Mouse (Mus musculus) limb, embryonic 12.5 days (tissue): ENCODE results near the gene Ugt1a9. TPM values are rescaled to one million over a fixed set of nuclear protein-coding genes. Genes with fewer than 3 reads are reported as not detected.
"Not testable (repeated sequence)": the region's sequence is repeated elsewhere in the genome, so short reads cannot be mapped to it uniquely, and the experiment has no call there.

Experiments used
- ATAC-seq: fragments of 200-750 bp; cut with Nextera tagmentation; 2 replicates; pipeline ENCODE4 v1.8.0; 2017; ENCODE audit warnings: low read depth, moderate TSS enrichment; ENCODE audit not compliant: insufficient number of reproducible peaks, insufficient read depth, low FRiP score, low TSS enrichment
- H3K27ac ChIP-seq: fragments of 300-500 bp; sonication (generic); 2 replicates; pipeline ENCODE4 v1.5.1; 2016; ENCODE audit warnings: mild to moderate bottlenecking, moderate library complexity
- H3K27me3 ChIP-seq: fragments of 300-500 bp; sonication (generic); 2 replicates; pipeline ENCODE4 v1.6.1; 2016; ENCODE audit warnings: mild to moderate bottlenecking, moderate library complexity
- H3K36me3 ChIP-seq: fragments of 300-500 bp; sonication (generic); 2 replicates; pipeline ENCODE4 v1.6.1; 2016; ENCODE audit warnings: mild to moderate bottlenecking, moderate library complexity
- H3K4me1 ChIP-seq: fragments of 300-500 bp; sonication (generic); replicated peaks from 2 replicates; pipeline ENCODE4 v1.6.1; 2016
- H3K4me2 ChIP-seq: fragments of 300-500 bp; sonication (generic); 2 replicates; pipeline ENCODE4 v1.6.1; 2016; ENCODE audit warnings: mild to moderate bottlenecking, moderate library complexity
- H3K4me3 ChIP-seq: fragments of 300-500 bp; sonication (generic); replicated peaks from 2 replicates; pipeline ENCODE4 v1.5.1; 2016; ENCODE audit warnings: mild to moderate bottlenecking
- H3K9ac ChIP-seq: fragments of 300-500 bp; sonication (generic); replicated peaks from 2 replicates; pipeline ENCODE4 v1.6.1; 2016; ENCODE audit warnings: mild to moderate bottlenecking, moderate library complexity
- H3K9me3 ChIP-seq: fragments of 300-500 bp; sonication (generic); 2 replicates; pipeline ENCODE4 v1.6.1; 2016; ENCODE audit warnings: mild to moderate bottlenecking, moderate library complexity
- WGBS: fragments of 180-500 bp; shearing (Covaris S2); methylation state at CpG from one replicate; pipeline ENCODE4 v1.1.7; 2016; 5-methylcytosine and 5-hydroxymethylcytosine counted together
- polyA plus RNA-seq: library from polyadenylated mRNA; unstranded; fragments of >200 nt; fragmentation: Nextera tagmentation; extraction: Ambion mirVana; gene quantifications from 2 replicates; pipeline ENCODE4 v1.2.1, GENCODE M21; 2016

Ugt1a9 gene
- polyA plus RNA-seq, 1 experiment from 2014 or later = not detected

DNA sequence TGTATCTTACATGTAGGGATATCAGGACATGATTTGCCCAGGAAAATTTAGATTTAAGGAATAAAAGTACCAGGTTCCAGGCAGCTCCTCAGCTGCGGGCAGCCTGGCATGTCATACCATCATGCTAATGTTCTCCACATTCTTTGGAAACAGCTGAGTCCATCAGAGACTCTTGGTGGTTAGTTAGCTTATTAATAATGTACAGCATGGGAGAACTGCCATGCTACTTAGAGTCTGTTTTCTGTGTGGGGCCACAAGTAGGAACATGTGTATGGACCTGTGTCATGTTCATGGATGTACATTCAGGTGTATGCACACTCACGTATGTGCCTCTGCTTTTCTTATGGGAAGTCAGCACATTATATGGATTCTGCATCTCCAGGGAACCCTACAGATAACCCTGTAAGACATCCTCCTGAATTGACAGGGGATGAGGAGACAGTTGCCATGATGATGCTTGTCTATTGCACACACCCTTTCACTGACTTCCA is 143.9 kb downstream of the Ugt1a9 start:
- Histone ChIP-seq H3K9ac (no peak overlapping the region), H3K4me3 (no peak overlapping the region), H3K27me3 (no peaks in the 10 kb centered on the region), H3K27ac (no peak overlapping the region), H3K36me3 (no peaks in the 10 kb centered on the region), H3K4me1 (no peaks in the 10 kb centered on the region), H3K9me3 (peaks cover 62% of the 10 kb centered on the region), H3K4me2 (no peak overlapping the region)
- ATAC-seq = no peak
- WGBS = 83% methylated on average over 2 of the region's 2 CpGs

DNA sequence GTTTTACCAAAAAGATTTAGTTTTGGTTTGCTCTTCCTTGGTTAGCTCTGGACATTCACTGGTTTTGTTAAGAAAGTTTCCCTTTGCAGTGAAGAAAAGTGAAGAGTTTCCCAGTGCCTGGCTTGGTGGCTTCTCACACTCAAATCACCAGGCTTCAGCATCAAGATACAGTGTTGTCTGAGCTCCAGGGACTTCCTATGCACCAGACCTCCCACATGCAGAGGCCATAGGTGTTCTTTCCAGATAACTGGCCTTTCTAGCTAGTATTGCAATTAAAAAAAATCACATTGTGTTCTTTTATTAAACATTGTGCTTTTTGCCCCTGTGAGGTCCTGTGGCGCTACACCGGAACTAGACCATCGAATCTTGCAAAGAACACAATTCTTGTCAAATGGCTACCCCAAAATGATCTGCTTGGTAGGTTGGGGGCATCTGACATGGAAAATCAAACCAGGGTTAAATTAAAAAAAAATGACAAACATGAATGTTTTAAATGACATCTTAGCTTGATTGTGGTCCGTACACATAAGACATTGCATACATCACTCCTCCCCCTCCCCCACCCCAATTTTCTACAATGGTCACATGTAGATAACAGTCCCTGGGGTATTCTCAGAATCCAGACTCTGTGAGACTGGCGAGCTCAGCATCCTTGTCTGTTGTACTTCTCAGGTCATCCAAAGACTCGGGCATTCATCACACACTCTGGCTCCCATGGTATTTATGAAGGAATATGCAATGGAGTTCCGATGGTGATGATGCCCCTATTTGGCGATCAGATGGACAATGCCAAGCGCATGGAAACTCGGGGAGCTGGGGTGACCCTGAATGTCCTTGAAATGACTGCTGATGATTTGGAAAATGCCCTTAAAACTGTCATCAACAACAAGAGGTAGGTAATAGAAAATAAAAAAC is 145.1 kb downstream of the Ugt1a9 start:
- no peak for ATAC-seq
- no peak overlapping the region for H3K4me2 ChIP-seq
- peaks cover 62% of the 10 kb centered on the region for H3K9me3 ChIP-seq
- 73% methylated on average over 10 of the region's 10 CpGs for WGBS
- no peak overlapping the region for H3K4me3 ChIP-seq
- no peak overlapping the region for H3K9ac ChIP-seq
- H3K27ac ChIP-seq = no peak overlapping the region
- H3K36me3 ChIP-seq = no peaks in the 10 kb centered on the region
- H3K27me3 ChIP-seq = no peaks in the 10 kb centered on the region
- H3K4me1 ChIP-seq = no peaks in the 10 kb centered on the region

DNA sequence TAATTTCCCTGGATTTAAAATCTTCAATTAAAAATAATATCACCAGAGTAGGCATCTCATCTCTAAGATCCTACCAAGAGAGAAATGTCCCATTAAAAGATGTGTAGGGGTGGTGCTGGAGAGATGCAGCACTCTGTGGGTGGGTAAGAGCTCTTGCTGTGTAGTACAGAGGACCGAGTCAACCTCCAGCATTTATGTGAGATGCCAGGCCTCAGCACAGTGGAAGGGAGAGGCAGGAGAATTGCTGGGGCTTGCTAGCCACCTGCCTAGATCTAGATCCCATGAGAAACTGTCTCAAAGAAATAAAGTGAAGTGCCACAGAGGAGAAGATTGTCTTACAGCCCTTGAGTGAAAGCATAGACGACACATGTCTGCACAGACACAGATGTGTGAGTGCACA is 146.0 kb downstream of the Ugt1a9 start:
- Histone ChIP-seq H3K36me3 (no peaks in the 10 kb centered on the region), H3K9me3 (peaks cover 58% of the 10 kb centered on the region), H3K27ac (no peak overlapping the region), H3K4me2 (no peak overlapping the region), H3K4me1 (no peaks in the 10 kb centered on the region), H3K9ac (no peak overlapping the region), H3K27me3 (no peaks in the 10 kb centered on the region), H3K4me3 (no peak overlapping the region)
- 56% methylated on average over 2 of the region's 2 CpGs for WGBS
- ATAC-seq = no peak

DNA sequence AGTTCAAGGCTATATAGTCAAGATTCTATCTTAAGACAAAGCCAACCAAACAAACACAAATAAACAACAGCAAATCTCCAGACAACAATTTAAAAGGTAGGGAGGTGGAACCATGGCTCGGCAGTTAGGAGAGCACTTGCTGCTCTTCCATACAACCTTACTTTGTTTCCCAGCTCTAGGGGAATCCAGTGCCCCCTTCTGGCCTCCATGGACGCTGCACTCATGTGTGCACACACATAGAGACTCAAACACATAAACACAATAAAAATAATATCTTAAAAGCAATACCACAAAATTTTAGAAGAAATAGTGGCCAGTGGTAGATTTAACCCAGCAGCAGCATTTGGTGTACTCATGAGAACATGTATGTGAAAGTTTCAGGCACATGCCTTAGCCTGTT is 146.5 kb downstream of the Ugt1a9 start:
- H3K9ac ChIP-seq = no peak overlapping the region
- no peaks in the 10 kb centered on the region for H3K36me3 ChIP-seq
- H3K9me3 ChIP-seq = peaks cover 52% of the 10 kb centered on the region
- ATAC-seq = no peak
- H3K27me3 ChIP-seq = no peaks in the 10 kb centered on the region
- 60% methylated on average over 2 of the region's 2 CpGs for WGBS
- no peaks in the 10 kb centered on the region for H3K4me1 ChIP-seq
- H3K4me2 ChIP-seq = no peak overlapping the region
- H3K4me3 ChIP-seq = no peak overlapping the region
- no peak overlapping the region for H3K27ac ChIP-seq

DNA sequence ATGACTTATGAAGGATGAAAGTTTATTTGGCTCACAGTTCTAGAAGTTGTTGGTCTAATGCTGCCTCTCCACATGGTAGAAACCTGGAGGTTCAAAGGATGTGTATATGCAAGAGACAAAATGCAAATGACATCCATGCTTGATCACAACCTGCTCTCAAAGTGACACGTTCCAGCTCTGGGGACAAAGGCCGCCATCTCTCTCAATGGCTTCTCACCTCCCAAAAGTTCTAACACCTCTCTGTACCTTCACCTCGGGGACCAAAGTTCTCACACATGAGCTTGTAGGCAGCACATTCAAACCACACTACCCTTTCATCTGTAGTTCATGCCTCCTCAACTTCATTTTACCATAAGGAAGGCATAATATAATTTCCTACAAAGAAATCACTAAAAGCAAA is 147.0 kb downstream of the Ugt1a9 start:
- H3K9ac ChIP-seq = no peak overlapping the region
- WGBS = 39% methylated on average over 3 of the region's 3 CpGs

DNA sequence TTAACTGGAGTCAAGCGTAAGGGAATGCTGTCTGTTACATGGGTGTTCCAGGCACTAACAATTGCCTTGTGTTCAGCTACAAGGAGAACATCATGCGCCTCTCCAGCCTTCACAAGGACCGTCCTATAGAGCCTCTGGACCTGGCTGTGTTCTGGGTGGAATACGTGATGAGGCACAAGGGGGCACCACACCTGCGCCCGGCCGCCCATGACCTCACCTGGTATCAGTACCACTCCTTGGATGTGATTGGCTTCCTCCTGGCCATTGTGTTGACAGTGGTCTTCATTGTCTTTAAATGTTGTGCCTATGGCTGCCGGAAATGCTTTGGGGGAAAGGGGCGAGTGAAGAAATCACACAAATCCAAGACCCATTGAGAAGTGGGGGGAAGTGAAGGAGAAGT is 147.5 kb downstream of the Ugt1a9 start:
- peaks cover 43% of the 10 kb centered on the region for H3K9me3 ChIP-seq
- H3K27ac ChIP-seq = no peak overlapping the region
- ATAC-seq = no peak
- H3K36me3 ChIP-seq = no peaks in the 10 kb centered on the region
- H3K4me3 ChIP-seq = no peak overlapping the region
- H3K4me2 ChIP-seq = no peak overlapping the region
- H3K9ac ChIP-seq = no peak overlapping the region
- no peaks in the 10 kb centered on the region for H3K4me1 ChIP-seq
- H3K27me3 ChIP-seq = no peaks in the 10 kb centered on the region
- 73% methylated on average over 9 of the region's 9 CpGs for WGBS

More for the DNA sequence above, 147.0 kb downstream of the Ugt1a9 start:
- no peaks in the 10 kb centered on the region for H3K4me1 ChIP-seq
- no peaks in the 10 kb centered on the region for H3K27me3 ChIP-seq
- no peak for ATAC-seq
- H3K36me3 ChIP-seq = no peaks in the 10 kb centered on the region
- no peak overlapping the region for H3K4me2 ChIP-seq
- H3K27ac ChIP-seq = no peak overlapping the region
- peaks cover 48% of the 10 kb centered on the region for H3K9me3 ChIP-seq
- H3K4me3 ChIP-seq = no peak overlapping the region

DNA sequence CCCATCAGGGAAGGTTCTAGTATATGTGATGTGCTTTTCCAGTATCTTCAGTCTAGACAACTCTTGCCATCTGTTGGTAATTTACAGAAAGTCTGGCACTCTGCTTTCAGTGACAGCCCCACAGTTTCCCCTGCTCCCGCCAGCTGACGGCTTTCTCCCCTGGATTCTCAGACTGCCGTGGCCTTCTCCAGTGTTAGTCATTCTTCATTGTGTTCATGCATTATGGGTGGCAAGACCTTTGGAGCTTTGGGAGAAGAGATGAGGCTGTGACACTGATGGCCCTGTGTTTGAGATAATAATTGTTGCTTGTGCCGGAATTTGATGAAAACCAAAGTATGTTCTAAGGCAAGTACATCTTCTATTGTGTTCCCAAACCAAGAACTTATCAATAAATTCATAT is 148.0 kb downstream of the Ugt1a9 start:
- no peak for ATAC-seq

DNA sequence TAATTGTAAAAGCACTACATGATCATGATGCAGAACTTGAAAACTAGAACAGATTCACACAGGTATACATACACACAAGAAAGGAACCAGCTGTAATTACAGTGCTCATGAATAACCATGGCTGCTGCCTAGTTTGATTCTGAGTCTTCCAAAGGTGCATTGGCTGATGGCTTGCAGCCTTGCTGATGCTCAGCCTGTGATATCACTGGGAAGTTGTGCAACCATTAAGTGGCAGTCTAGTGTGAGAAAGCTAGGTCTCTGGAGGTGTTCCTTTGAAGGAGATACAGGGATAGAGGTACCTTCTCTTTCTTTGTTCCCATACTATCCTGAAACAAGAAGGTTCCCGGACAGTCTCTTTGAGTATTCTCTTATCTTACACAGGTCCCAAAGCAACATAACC is 148.5 kb downstream of the Ugt1a9 start:
- Histone ChIP-seq H3K36me3 (no peaks in the 10 kb centered on the region), H3K27me3 (no peaks in the 10 kb centered on the region), H3K4me2 (no peak overlapping the region), H3K9ac (no peak overlapping the region), H3K4me1 (no peaks in the 10 kb centered on the region), H3K4me3 (no peak overlapping the region), H3K9me3 (peaks cover 33% of the 10 kb centered on the region), H3K27ac (no peak overlapping the region)
- 12% methylated on average over 1 of the region's 1 CpGs for WGBS
- no peak for ATAC-seq

More for the DNA sequence above, 148.0 kb downstream of the Ugt1a9 start:
- no peak overlapping the region for H3K27ac ChIP-seq
- H3K4me2 ChIP-seq = no peak overlapping the region
- no peak overlapping the region for H3K9ac ChIP-seq
- peaks cover 38% of the 10 kb centered on the region for H3K9me3 ChIP-seq
- H3K4me1 ChIP-seq = no peaks in the 10 kb centered on the region
- WGBS = 47% methylated on average over 4 of the region's 4 CpGs
- no peak overlapping the region for H3K4me3 ChIP-seq
- no peaks in the 10 kb centered on the region for H3K36me3 ChIP-seq
- H3K27me3 ChIP-seq = no peaks in the 10 kb centered on the region

DNA sequence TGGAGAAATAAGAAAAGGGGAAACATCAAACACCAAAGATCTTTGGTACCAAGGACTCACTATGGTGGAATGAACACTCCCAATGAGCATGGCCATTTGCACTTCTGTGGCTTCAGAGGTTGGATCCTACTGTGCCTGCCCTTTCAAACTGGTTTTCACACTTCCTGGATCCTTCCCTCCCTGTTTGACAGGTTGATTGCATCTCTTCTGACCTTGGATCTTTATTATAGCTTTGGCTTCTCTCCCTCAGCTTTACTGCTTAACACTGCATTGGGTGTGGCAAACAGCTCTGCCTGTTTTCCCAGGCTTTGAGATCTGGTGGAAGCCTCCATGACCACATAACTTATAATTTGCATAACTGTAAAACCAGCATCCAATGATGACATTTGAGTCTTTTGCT is 149.7 kb downstream of the Ugt1a9 start:
- H3K4me2 ChIP-seq = no peak overlapping the region
- H3K36me3 ChIP-seq = no peaks in the 10 kb centered on the region
- H3K4me3 ChIP-seq = no peak overlapping the region
- H3K4me1 ChIP-seq = no peaks in the 10 kb centered on the region
- no peak overlapping the region for H3K9ac ChIP-seq
- no peak for ATAC-seq
- no peak overlapping the region for H3K27ac ChIP-seq
- peaks cover 23% of the 10 kb centered on the region for H3K9me3 ChIP-seq
- no peaks in the 10 kb centered on the region for H3K27me3 ChIP-seq

DNA sequence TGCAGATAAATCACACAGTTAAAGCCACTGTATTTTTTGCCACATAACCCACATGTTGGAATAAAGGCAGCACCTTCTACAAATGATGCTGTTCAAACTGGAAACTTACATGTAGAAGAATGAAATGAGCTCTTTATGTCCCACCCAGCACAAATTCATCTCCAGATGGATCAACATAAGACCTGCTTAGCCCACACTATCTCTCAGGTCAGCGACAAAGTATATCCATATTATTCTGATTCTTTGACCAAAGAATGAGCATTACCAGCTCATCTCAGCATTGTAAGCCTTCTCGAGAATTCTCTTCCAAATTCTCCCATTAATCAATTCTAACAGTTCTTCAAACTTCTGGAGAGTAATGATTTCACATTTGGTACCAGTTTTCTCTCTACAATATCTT is 151.6 kb downstream of the Ugt1a9 start:
- H3K4me2 ChIP-seq = no peak overlapping the region
- WGBS = 54% methylated on average over 2 of the region's 2 CpGs
- H3K4me3 ChIP-seq = no peak overlapping the region
- no peaks in the 10 kb centered on the region for H3K36me3 ChIP-seq
- no peak overlapping the region for H3K27ac ChIP-seq
- H3K4me1 ChIP-seq = no peaks in the 10 kb centered on the region
- no peaks in the 10 kb centered on the region for H3K27me3 ChIP-seq
- H3K9me3 ChIP-seq = peaks cover 25% of the 10 kb centered on the region
- H3K9ac ChIP-seq = no peak overlapping the region
- ATAC-seq = no peak

DNA sequence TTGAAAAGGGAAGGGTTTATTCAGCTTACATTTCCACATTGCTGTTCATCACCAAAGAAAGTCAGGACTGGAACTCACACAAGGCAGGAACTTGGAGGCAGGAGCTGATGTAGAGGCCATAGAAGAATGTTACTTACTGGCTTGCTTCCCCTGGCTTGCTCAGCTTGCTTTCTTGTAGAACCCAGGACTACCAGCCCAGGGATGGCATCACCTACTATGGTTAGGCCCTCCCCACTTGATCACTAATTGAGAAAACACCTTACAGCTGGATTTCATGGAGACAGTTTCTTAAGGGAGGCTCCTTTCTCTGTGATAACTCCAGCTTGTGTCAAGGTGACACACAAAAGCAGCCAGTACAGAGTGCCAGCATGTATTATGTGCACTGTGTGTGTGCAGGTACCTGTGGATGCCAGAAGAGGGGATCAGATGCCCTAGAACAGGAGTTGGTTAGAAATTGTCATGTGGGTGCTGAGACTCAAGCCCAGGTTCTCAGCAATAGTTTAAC is 152.5 kb downstream of the Ugt1a9 start:
- not testable (repeated sequence) for H3K27ac ChIP-seq, H3K4me2 ChIP-seq, H3K4me1 ChIP-seq, H3K9ac ChIP-seq, H3K27me3 ChIP-seq, ATAC-seq, H3K4me3 ChIP-seq, H3K36me3 ChIP-seq
- peaks cover 28% of the 10 kb centered on the region for H3K9me3 ChIP-seq

DNA sequence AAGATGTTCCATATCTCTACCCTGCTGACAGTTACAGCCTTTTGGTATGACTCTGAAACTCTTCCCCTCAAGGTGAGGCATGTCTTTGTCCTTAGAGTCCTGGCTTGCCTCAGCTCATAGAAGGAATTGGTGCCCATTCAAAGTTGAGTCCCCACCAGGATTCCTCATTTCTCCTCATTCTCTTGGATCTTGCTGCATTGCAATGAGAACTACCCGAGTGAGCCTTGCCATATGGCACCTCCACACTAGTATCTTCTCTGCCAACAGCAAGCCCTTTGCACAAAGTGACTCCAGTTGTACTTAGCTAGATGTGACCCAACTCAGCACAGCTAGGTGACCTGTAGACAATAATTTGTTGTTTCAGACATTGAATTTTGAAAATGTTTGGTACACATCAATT is 153.0 kb downstream of the Ugt1a9 start:
- WGBS = 53% methylated on average over 1 of the region's 1 CpGs
- Histone ChIP-seq H3K4me1 (no peaks in the 10 kb centered on the region), H3K27ac (no peak overlapping the region), H3K36me3 (no peaks in the 10 kb centered on the region), H3K4me2 (no peak overlapping the region), H3K9ac (no peak overlapping the region), H3K9me3 (peaks cover 34% of the 10 kb centered on the region), H3K4me3 (no peak overlapping the region), H3K27me3 (no peaks in the 10 kb centered on the region)
- ATAC-seq = no peak
